In the genomic region with DNA sequence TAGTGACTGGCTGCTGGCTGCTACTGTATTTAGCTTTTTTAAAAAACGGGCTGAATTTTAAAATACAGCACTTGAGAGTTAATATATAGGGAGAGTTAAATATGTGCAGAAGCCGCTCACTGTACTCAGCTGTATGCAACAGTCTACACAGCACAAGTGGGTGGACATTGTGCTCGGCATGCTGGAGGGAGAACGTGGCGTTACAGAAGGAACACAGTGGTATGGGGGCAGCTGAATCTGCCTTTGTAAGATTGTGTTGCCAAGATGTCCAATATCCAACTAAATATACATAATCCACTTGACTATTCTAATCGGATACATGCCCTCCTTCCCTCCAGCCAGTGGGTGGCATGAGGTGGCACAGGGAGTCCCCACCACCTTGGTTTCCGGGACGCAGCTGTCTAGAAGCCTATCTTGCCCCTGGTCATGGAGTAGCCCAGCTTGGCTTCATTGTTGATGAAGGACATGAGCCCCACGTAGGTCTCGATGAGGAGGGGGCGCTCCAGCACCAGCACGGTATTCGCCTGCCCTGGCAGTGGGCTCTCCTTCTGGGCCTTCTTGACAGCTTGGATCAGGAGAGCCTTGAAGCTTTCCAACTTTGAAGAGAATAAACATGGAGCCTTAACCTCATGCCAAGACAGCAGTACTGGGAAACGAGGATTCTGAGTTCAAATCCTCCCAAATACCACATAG, we compare ENCODE assay signal across 20 mouse cellular contexts. TPM values are rescaled to one million over a fixed set of nuclear protein-coding genes. Genes with fewer than 3 reads are reported as not detected.
DNase-seq lines count a peak whose midpoint lies in the region; TF ChIP-seq lines count a peak whose summit lies in the region.
"Had no signal": no experiment of that assay in that cellular context is flagged by ENCODE, and none has a peak within 500 bp of the region (broad histone marks: within the 10 kb centered on the region; RNA-seq: fewer than 3 reads in every experiment).

No protein-coding gene starts in this region.

- intact Hi-C loops in left cerebral cortex, adult 2 months (cut with DNase I), result loop anchor here (2.0 to 10.0 kb wide), 4 partner anchors 15 to 807 kb away; a partner anchor contains a TSS

- DNase-seq in cerebellum, adult 9-11 months, result peak; percentile 59
- DNase-seq in cerebellum, postnatal 4 days (ENCODE audit: low spot score in 2 of 2), result no peak
- no peak for DNase-seq in left cerebral cortex, adult 2 months (ENCODE audit: extremely low spot score in 1 of 2, low spot score in 2 of 2)
- no peak for DNase-seq in left cerebral cortex, adult 9 months (ENCODE audit: low spot score in 2 of 2)
- DNase-seq in right cerebral cortex, adult 18-20 months, result peak; percentile 53
- no peak for DNase-seq in right cerebral cortex, postnatal 14 days
- DNase-seq in thymus, adult 18-20 months, result no peak

- no peak for TF ChIP-seq CTCF in left cerebral cortex, adult 2 months (IDR thresholded peaks at IDR 0.05)

- no peak overlapping the region for H3K4me3 ChIP-seq in left cerebral cortex, adult 2 months
- H3K4me3 ChIP-seq: embryonic facial prominence, embryonic 13.5 days; forebrain, embryonic 12.5 days; heart, embryonic 12.5 days had no signal

- peak overlapping the region; percentile 3; the same call in 1 of the 2 replicates for H3K27ac ChIP-seq in left cerebral cortex, adult 2 months
- H3K27ac ChIP-seq: embryonic facial prominence, embryonic 13.5 days; forebrain, embryonic 12.5 days; gastrocnemius, adult 2 months; hindbrain, embryonic 10.5 days; hindbrain, embryonic 14.5 days had no signal

RNA-seq across cellular contexts. Expression of a gene that starts 2.4 kb away (rescaled TPM):
- 100 to 1,000 TPM; 162 to 168 TPM for total RNA-seq in left cerebral cortex, adult 2 months (2021)

RNA-seq across cellular contexts. Expression of a gene that starts 12.4 kb away (rescaled TPM):
- total RNA-seq in left cerebral cortex, adult 2 months (2021), result 1 to 10 TPM; 4.3 to 5.5 TPM
- total RNA-seq: CH12.LX; common myeloid progenitor, adult 5-6 weeks; granulocyte monocyte progenitor cell, adult 5-6 weeks had no signal

RNA-seq across cellular contexts. Expression of a gene that starts 15.9 kb away (rescaled TPM):
- total RNA-seq in left cerebral cortex, adult 2 months (2021), result 10 to 100 TPM; 29.4 to 35.2 TPM

RNA-seq across cellular contexts. Expression of a gene that starts 18.1 kb away (rescaled TPM):
- total RNA-seq in left cerebral cortex, adult 2 months (2021), result 1 to 10 TPM in 1 of 2 experiments, under 1 TPM in 1; 0.41 to 1.1 TPM
- total RNA-seq: adrenal gland, adult 18-20 months; adrenal gland, postnatal 14 days; common myeloid progenitor, adult 5-6 weeks; gastrocnemius, adult 2 months; granulocyte monocyte progenitor cell, adult 5-6 weeks; heart, adult 8-10 months; heart, postnatal 25 days had no signal

Comparison
In these comparisons a context has a peak if more than half of its experiments do, and no peak if none do; other contexts are left out.
1. DNase-seq: peak in cerebellum, adult 9-11 months (single experiment) and right cerebral cortex, adult 18-20 months (single experiment); none in cerebellum, postnatal 4 days (0 of 2), left cerebral cortex, adult 2 months (0 of 2), left cerebral cortex, adult 9 months (0 of 2), right cerebral cortex, postnatal 14 days (single experiment) and thymus, adult 18-20 months (0 of 2).